Mouse (Mus musculus) lung, embryonic 16.5 days (tissue): ENCODE data around the gene Farp2. TPM values are rescaled to one million over a fixed set of nuclear protein-coding genes. Genes with fewer than 3 reads are reported as not detected.
A peak's percentile ranks its signal among the peaks of the same experiment; 100 is the strongest.
"Not testable (repeated sequence)": the region's sequence is repeated elsewhere in the genome, so short reads cannot be mapped to it uniquely, and the experiment has no call there.

ENCODE experiments used
- ATAC-seq: fragments of 200-750 bp; cut with Nextera tagmentation; 2 replicates; pipeline ENCODE4 v1.8.0; 2017; ENCODE audit warnings: low read depth, mild to moderate bottlenecking, moderate library complexity
- H3K27ac ChIP-seq: fragments of 300-500 bp; sonication (generic); 2 replicates; pipeline ENCODE4 v1.5.1; 2014; ENCODE audit warnings: mild to moderate bottlenecking, control low read depth, low read length
- H3K27me3 ChIP-seq: fragments of 300-500 bp; sonication (generic); 2 replicates; pipeline ENCODE4 v1.6.1; 2014; ENCODE audit warnings: low read depth, low read length, mixed read lengths; ENCODE audit not compliant: control insufficient read depth, insufficient read depth
- H3K36me3 ChIP-seq: fragments of 300-500 bp; sonication (generic); 2 replicates; pipeline ENCODE4 v1.6.1; 2014; ENCODE audit warnings: low read length; ENCODE audit not compliant: control insufficient read depth, insufficient read depth
- H3K4me1 ChIP-seq: fragments of 300-500 bp; sonication (generic); replicated peaks from 2 replicates; pipeline ENCODE4 v1.6.1; 2014; ENCODE audit warnings: low read length, mixed read lengths; ENCODE audit not compliant: control insufficient read depth, insufficient read depth
- H3K4me2 ChIP-seq: fragments of 300-500 bp; sonication (generic); 2 replicates; pipeline ENCODE4 v1.6.1; 2014; ENCODE audit warnings: low read depth, low read length, control low read depth
- H3K4me3 ChIP-seq: fragments of 300-500 bp; sonication (generic); 2 replicates; pipeline ENCODE4 v1.5.1; 2014; ENCODE audit warnings: mild to moderate bottlenecking, low read length, control low read depth
- H3K9ac ChIP-seq: fragments of 300-500 bp; sonication (generic); 2 replicates; pipeline ENCODE4 v1.6.1; 2014; ENCODE audit warnings: low read length, control low read depth
- H3K9me3 ChIP-seq: fragments of 300-500 bp; sonication (generic); 2 replicates; pipeline ENCODE4 v1.6.1; 2016; ENCODE audit warnings: low read length; ENCODE audit not compliant: control insufficient read depth
- whole genome bisulfite sequencing: fragments of 180-500 bp; shearing (Covaris S2); extraction: QIAGEN DNeasy Blood & Tissue Kit; methylation state at CpG from one replicate; pipeline ENCODE4 v1.1.7; 2014; 5-methylcytosine and 5-hydroxymethylcytosine counted together
- polyA plus RNA-seq: library from polyadenylated mRNA; unstranded; fragments of >200 nt; fragmentation: Nextera tagmentation; extraction: Ambion mirVana; gene quantifications from 2 replicates; pipeline ENCODE4 v1.2.1, GENCODE M21; 2015

The Farp2 gene
- polyA plus RNA-seq, 1 experiment from 2014 or later: 6.2 TPM

DNA sequence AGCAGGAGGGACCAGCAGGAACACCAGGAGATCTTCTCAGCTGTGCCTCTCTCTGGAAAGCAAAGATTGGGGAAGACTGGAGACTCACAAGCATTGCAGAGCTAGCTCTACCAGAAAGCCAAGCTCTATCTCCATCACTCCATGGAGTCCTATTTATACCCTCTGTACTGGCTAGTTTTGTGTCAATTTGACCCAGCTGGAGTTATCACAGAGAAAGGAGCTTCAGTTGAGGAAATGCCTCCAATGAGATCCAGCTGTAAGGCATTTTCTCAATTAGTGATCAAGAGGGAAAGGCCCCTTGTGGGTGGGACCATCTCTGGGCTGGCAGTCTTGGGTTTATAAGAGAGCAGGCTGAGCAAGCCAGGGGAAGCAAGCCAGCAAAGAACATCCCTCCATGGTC is 146.7 kb downstream of the Farp2 start, which contains the start of gene Stk25:
TSS of gene Stk25 (minus strand) at position 101 of the 400 bp plus-strand sequence.
- H3K36me3 ChIP-seq, H3K9me3 ChIP-seq, ATAC-seq, H3K9ac ChIP-seq, H3K4me2 ChIP-seq, H3K27me3 ChIP-seq, H3K27ac ChIP-seq, H3K4me1 ChIP-seq, H3K4me3 ChIP-seq: not testable (repeated sequence)

DNA sequence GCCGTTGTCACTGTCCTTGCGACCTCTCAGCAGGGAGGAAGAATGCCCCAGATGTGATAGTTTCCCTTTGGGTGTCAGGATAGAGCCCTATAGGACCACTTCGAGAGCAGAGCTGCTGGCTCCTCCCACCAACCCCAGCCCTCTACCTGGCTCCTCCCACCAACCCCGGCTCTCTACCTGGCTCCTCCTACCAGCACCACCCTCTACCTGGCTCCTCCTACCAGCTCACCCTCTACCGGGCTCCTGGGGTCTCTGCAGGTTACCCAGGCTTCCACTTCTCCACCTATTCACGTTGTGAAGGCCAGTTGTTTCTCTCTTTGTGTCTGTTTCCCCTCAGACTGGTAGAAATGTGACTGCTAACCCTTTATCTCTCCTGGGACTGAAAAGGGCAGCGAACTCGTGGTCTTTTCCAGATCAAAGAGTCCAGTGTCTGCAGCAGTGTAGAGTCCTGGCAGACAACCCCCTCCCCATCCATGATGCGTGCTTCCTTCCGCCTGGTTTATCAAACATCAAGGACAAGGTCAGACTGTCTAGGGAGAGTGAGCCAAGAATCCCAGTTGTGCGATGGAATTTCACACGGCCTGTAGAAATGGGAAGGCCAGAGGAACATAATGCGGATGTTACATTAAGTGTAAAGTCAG is 156.0 kb downstream of the Farp2 start:
- peak; percentile 37; the same call in 1 of the 2 replicates for ATAC-seq
- H3K27ac ChIP-seq: peak overlapping the region; percentile 77
- no peaks in the 10 kb centered on the region for H3K36me3 ChIP-seq
- H3K4me1 ChIP-seq: peaks cover 12% of the 10 kb centered on the region
- H3K9me3 ChIP-seq: no peaks in the 10 kb centered on the region
- H3K9ac ChIP-seq: peak overlapping the region; percentile 70; the same call in 1 of the 2 replicates
- peak overlapping the region; percentile 84; the same call in 1 of the 2 replicates for H3K4me2 ChIP-seq
- WGBS: 21% methylated on average over 13 of the region's 13 CpGs
- no peaks in the 10 kb centered on the region for H3K27me3 ChIP-seq
- H3K4me3 ChIP-seq: no peak overlapping the region

DNA sequence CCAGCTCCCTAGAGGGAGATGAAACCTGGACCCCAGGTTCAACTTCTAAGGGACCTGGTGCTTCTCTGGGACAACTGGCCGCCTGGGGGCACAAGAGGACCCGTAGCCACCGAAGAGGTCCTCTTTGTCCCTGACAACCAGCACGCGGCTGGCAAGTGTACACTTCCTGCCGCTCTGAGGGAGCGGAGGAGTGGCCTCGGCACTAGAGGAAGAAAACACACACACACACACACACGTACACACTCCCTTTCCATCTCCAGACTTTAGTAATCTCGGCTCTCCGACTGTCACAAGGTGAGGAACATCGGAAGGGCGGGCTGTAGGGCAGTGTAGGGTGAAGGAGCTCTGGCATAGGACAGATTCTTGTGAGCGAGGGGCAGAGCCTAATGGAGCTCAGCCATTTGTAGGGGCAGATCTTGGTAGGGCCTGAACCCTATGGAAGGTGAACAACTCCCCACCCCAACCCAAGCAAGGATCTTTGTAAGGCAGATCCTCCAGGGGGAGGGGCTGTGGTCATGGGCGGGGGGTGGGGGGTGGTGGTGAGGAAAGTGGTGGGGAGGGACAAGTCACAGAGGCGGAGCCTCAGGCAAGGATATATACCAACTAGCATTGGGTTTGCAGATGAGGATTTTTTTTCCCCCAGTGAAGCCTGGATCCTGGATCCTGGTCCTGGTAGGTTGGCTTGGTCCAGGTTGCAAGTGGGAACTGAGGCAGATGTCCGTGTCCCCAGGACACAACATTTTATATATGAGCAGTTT is 157.1 kb downstream of the Farp2 start:
- WGBS: 5% methylated on average over 17 of the region's 17 CpGs
- peak overlapping the region; percentile 84 for H3K4me2 ChIP-seq
- peak overlapping the region; percentile 77 for H3K27ac ChIP-seq
- H3K9me3 ChIP-seq: no peaks in the 10 kb centered on the region
- H3K27me3 ChIP-seq: no peaks in the 10 kb centered on the region
- H3K9ac ChIP-seq: peak overlapping the region; percentile 70
- peak overlapping the region; percentile 46 for H3K4me3 ChIP-seq
- H3K36me3 ChIP-seq: no peaks in the 10 kb centered on the region
- H3K4me1 ChIP-seq: peaks cover 12% of the 10 kb centered on the region
- peak; percentile 93 for ATAC-seq

DNA sequence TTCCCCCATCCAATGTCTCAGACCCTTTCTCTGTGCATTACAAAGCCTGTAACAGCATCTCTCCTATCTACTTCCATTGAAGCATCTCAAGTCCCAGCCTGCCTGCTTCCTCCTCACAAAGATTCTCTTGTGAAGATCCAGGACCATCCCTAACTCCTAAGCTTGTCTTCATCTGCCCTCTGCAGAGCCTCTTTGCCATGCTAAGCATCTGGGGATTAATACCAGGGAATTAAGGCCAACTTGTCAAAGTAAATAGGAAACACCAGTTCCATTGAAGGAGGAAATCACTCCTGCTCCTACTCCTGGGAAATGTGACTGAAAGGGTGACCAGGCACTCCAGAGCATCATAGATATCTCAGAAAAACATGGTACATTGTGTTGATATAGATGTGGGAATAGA is 158.1 kb downstream of the Farp2 start:
- Histone ChIP-seq H3K4me1 (peaks cover 12% of the 10 kb centered on the region), H3K9ac (no peak overlapping the region), H3K27ac (no peak overlapping the region), H3K9me3 (no peaks in the 10 kb centered on the region), H3K36me3 (no peaks in the 10 kb centered on the region), H3K4me3 (no peak overlapping the region), H3K4me2 (no peak overlapping the region), H3K27me3 (no peaks in the 10 kb centered on the region)
- no peak for ATAC-seq

Other genes starting within 250 kb of the Farp2 start
- 34.2 and 36.4 TPM in 2 replicates for gene Mterf4, start 206.2 kb upstream of the Farp2 start, polyA plus RNA-seq
- 61.8 and 71.4 TPM in 2 replicates for gene Ppp1r7, start 169.2 kb upstream of the Farp2 start, polyA plus RNA-seq
- 14.7 and 15.2 TPM in 2 replicates for gene Pask, start 168.6 kb upstream of the Farp2 start, polyA plus RNA-seq
- 0.14 and 0.19 TPM in 2 replicates for gene Ano7, start 138.1 kb upstream of the Farp2 start, polyA plus RNA-seq
- 160 and 172 TPM in 2 replicates for gene Hdlbp, start 33.3 kb upstream of the Farp2 start, polyA plus RNA-seq
- gene Stk25, start 146.6 kb downstream of the Farp2 start, polyA plus RNA-seq: 176 and 183 TPM in 2 replicates
- 65.9 and 68.1 TPM in 2 replicates for gene Bok, start 173.6 kb downstream of the Farp2 start, polyA plus RNA-seq
- gene Atg4b, start 239.4 kb downstream of the Farp2 start, polyA plus RNA-seq: 72.1 and 80.3 TPM in 2 replicates
- gene Thap4, start 242.8 kb downstream of the Farp2 start, polyA plus RNA-seq: 47.2 and 49.7 TPM in 2 replicates